Mouse (Mus musculus): Measurements from ENCODE around the gene Pacsin2.
"Not testable (repeated sequence)": the region's sequence is repeated elsewhere in the genome, so short reads cannot be mapped to it uniquely, and the experiment has no call there.

Gene Pacsin2

DNA sequence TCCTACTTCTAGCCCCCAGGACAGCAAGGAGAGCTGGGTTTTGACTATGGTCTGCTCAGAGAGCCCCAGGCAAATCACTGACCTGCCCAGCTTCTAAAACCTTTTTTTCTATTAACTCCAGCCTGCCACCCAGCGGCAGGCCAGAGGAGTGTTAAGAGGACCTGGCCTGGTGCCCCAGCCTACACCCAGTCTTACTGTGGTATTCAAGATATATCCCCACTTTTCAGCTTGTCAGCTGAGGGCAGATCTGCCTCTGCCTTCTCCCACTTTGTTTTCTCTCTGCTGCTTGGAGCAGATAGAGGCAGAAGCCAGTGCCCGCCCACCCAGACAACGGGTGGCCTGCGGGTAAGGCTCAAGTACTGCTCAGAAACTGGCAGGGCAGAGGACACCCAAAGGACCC lies 89.3 kb downstream of the Pacsin2 start:
- peak; percentile 64 for DNase-seq (ENCODE audit: low read depth, low spot score)

DNA sequence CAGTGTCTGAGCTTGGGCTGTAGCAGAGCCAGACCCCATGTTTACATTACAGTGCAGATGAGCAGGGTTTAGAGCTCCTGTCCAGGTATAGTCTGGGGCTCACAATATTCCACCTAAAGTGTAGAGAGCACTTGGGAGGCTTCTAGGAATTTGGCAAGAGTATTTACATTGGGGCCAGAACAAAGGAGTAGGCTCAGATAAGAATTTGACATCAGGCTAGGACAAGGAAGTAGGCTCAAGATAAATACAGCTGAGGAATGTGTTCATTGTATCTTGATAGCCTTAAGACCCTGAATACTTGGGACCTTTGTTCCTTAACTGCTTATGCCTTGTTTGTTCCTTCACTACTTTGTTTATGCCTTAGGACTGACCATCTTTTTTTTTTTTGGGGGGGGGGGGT lies 90.3 kb downstream of the Pacsin2 start:
- no peak for DNase-seq (ENCODE audit: low read depth, low spot score)

DNA sequence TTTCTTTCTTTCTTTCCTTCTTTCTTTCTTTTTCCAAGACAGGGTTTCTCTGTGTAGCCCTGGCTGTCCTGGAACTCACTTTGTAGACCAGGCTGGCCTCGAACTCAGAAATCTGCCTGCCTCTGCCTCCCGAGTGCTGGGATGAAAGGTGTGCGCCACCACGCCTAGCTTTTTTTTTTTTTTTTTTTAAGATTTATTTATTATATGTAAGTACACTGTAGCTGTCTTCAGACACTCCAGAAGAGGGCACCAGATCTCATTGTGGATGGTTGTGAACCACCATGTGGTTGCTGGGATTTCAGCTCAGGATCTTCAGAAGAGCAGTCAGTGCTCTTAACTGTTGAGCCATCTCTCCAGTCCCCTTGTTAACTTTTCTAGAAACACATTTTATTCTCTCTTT lies 95.7 kb downstream of the Pacsin2 start:
- not testable (repeated sequence) for DNase-seq (ENCODE audit: low read depth, low spot score)

DNA sequence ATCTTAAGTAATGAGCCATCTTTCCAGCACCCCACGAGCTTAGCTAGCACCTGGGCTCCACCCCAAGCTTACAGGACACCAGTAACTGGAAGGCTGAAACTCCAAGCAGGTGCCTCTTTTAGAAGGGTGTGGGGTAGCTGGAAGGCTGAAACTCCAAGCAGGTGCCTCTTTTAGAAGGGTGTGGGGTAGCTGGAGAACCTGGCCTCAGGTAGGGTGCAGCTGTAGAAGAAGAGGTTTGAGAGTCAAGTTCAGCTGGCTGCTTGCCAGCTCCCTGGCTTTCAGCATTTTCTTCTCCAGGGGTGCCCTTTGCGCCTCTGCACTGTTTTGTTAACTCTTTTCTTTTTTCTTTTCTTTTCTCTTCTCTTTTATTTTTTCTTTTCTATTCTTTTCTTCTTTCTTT lies 96.1 kb downstream of the Pacsin2 start:
- DNase-seq (ENCODE audit: low read depth, low spot score): no peak

DNA sequence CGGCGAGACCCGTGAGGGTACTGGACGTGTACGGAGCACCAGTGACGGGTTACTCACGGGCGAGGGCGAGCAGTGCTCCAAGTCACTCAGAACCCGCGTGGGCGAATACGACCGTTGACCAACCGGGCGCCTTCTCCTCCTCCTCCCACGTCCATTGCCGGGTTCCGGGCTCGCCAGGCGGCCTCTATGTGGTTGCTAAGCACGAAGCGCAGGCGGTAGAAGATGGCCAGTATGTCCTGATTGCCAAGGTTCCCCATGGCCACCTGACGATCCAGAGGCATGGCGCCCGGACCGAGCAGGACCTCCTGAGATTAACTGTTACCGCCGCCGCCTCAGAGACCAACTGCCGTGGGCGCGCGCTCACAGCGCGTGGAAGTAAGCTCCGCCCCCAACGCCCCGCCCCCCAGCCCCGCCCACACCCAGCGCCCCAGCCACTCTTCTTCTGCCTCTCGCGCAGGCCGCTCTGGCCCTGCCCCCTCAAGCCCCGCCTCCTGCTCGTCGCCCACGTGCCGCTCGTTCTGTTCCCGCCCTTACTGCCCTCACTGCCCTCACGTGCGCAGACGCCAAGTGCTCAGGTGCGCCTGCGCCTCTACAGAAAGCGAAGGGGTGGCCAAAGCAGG lies 97.4 kb downstream of the Pacsin2 start:
- DNase-seq (ENCODE audit: low read depth, low spot score): peak; percentile 84

DNA sequence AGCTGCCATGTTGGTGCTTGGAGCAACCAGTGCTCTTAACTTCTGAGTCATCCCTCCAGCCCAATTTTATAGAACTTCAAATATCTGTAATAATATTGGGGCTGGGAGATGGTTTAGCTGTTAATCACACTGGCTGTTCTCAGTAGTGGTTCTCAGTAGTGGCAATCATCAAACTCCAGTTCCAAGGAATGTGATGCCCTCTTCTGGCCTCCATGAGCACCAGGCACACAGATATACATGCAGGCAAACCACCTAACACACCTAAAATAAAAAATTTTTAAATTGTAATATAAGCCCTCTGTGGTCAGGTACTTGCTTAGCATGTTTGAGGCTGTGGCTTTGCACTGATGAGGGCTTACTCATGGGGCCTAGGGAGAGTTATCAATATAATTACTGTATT lies 98.7 kb downstream of the Pacsin2 start:
- no peak for DNase-seq (ENCODE audit: low read depth, low spot score)

DNA sequence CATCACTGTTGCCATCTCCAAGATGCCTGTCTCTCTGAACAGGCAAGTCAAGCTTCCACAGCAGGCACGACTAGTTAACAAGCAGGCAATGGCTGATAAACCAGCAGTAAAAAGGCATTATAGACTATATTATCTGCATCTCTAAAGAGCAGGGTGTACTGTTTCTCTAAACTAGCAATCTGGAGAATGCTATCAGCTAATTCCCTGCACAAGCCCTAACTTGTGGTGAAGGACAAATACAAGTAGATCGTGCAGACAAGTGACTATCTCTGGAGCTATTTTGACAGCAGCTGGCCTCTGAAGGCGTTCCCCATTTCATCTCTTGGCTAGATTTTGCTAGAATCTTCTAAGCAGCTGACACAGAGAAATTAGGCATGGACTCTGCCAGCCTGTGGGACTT lies 100.2 kb downstream of the Pacsin2 start:
- DNase-seq (ENCODE audit: low read depth, low spot score): peak; percentile 44

DNA sequence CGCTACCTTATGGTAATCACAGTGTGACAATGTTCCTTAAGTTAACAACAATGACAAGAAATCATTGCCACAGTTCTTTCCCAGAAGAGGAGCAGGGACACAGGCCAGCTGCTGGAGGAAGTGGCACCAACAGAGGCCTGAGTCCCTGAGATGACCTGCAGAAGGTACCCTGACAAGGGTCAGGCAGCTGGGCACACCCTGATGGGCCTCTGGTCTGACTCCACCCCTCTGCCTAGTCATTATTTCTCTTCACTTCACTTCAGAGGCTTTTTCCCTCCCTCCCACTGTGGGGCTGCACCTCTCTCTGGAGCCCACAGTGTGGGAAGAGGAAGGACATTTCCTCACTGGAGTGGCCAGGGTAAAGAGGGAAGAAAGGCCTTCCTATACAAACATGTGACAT lies 101.6 kb downstream of the Pacsin2 start:
- not testable (repeated sequence) for DNase-seq (ENCODE audit: low read depth, low spot score)

DNA sequence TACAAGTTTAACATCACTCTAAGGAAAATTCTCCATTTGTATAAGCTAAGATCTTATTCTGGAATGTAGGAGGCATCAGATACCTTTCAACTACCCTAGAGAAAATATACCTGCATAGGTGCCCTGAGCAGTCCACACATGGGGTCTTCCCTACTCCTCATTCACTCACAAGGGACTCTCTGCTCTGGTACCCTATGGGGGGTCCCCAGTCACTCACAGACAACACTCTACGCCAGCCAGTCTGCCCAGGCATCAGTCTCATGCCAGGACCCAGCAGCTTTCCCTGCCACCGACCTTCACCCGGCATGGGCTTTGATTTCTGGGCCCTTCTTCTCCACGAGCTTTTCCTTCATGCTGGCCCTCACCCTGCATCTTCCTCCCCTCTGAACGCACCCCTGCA lies 103.5 kb downstream of the Pacsin2 start:
- not testable (repeated sequence) for DNase-seq (ENCODE audit: low read depth, low spot score)

DNA sequence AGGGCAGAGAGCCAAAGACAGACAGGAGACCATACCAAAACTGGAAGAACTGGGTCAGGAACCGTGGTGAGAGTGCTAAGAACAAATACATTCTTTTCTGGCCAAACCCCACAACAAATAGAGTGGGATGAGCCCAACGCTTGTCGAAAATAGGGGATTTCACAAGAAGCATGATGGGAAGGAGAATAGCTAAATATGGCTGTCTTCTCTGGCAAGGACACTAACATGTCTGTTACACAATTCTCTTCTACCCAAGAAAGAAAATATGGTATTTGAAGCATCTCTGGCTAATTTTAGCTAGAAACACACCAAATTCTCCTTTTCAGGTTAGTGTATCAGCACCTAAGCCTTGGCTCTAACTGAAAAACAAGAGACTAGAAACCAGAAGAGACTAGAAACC lies 104.3 kb downstream of the Pacsin2 start:
- DNase-seq (ENCODE audit: low read depth, low spot score): peak; percentile 46

DNA sequence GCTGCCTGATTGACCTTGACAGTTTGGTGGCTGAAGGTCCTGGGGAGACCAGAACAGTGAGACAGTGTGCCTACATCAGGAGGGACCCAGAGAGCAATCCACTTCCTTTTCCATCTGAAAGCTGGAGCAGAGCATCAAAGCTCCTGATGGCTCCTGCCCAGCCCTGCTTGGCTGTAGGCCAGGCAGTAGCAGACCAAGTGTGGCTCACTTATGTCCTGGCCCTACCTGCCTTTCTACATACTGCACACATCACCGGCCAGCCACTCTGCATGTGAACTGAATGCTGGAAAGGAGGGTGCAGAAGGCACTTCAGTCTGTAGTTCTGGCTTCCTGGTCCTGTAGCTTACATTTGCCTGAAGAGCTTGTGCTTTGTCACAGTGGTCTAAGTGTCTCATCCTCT lies 105.9 kb downstream of the Pacsin2 start:
- DNase-seq (ENCODE audit: low read depth, low spot score): no peak

DNA sequence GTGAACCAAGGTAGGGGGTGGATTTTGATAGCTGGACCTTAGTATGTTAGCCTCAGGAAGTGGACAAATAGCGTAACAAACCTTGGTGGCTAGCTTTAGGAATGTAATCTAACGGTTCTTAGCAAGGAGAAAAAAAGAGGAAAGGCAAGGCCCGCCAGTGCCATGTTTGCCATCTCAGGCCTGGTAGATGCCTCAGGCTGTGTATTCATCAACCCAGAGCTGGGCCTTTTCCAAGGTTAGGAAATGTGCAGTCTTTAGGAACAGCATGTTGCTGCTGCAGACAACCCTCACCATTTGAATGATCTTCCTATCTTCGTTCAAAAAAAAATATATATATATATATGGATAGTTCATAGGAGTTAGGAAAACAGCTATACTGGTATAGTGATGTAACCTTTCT lies 112.9 kb downstream of the Pacsin2 start:
- no peak for DNase-seq (ENCODE audit: low read depth, low spot score)

DNA sequence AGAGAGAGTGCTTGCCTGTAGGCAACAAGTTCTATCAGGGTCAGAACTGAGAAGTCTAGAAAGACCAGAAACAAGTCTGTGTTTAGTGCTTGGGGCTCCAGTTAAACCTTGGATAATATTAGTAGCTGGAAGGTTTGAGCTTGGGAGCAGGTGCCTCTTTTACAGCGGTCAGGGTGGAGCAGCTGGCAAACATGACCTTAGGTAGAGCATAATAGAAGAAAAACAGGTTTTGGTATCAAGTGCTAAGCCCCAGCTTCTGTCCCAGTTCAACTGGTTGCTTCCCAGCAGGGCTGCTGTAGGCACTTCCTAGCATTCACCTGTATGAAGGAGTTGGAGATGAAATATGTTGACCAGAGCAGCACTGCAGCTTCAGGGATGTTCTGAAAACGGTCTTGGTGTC lies 113.5 kb downstream of the Pacsin2 start:
- DNase-seq (ENCODE audit: low read depth, low spot score): no peak

DNA sequence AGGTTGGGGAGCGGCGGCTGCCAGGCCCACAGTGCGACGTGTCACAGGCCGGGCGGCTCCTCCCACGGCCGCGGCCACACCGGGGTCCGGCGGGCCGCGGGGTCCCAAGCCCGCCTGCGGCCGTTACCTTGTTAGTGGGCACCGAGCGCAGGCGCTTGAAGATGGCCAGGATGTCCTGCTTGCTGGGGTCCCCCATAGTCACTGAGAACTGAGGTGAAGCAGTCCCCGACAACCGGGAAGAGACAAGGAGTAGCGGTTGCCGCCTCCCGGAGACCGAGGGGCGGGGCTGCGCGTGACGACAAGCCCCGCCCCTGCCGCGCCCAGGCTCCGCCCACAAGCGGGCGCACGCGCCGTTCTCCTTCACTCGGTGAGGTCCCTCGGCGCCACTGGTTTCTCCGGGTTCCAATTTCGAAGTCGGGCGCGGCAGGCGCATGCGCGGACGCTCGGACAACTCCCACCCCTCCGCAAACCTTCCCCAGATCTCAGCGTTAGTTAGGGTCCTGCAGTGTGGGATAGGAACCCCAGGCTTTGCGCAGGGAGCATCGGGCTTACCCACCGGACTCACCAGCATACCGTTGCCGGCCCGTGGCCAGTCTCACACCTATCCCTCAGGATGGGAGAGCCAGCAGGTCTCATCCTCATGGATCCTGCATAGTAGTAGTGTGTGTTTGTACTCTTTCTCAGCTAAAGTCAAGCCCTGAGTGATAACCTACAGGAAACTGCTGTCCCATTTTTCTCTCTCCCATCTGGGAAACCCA lies 114.3 kb downstream of the Pacsin2 start, which contains the start of gene Arfgap3:
Gene Arfgap3, minus strand, starts transcription at position 294 of the 758 bp plus-strand sequence.
- DNase-seq (ENCODE audit: low read depth, low spot score): peak; percentile 96

DNA sequence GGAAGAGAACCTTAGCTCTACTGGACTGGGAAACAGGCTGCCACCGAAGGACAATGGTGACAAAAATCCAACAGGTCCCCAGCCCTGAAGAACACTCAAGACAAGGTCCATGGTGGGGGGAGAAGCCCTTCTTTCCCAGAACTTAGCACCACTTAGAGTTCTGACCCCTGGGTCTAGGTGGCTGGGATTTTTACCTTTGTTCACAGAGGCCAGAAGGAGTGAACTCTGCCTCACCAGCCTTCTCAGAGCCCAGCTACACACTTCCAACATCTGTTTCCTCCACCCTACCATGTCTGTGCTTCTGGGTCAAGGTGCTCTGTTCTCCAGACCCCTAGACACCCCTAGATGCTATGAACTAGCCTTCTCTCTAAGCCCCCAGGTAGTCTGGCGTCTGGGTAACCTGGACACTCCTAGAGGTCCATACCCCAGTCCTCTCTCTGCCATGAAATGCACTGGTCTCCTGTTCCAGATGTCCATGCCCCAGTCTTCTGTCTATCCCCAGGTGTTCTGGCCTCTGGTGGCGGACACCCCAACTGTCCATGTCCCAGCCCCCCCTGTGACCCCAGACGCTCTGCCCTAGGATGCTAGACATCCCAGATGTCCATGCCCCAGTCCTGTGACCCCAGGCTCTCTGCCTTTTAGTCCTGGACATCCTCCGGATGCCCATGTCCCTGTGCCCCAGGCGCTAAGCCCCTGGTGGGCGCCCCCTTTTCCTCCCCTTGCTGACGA lies 115.0 kb downstream of the Pacsin2 start:
- DNase-seq (ENCODE audit: low read depth, low spot score): no peak

DNA sequence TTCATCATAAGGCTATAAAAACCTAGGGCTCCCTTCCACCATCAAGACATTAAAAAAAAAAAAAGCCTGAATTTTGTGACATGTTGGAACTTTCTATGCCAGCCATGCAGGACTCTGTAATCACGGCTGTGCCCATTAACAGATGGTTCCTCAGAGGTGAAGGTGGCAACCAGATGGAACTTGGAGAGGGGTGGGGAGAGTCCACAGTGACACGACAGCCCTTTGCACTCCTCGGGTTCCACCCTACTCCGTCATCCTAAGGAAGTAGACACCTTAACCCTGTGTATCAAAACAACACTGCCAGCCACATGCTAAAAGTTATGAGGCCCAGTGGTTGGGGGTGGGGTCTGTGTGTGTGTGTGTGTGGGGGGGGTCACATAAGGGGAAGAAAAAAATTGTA lies 115.7 kb downstream of the Pacsin2 start:
- DNase-seq (ENCODE audit: low read depth, low spot score): peak; percentile 71

DNA sequence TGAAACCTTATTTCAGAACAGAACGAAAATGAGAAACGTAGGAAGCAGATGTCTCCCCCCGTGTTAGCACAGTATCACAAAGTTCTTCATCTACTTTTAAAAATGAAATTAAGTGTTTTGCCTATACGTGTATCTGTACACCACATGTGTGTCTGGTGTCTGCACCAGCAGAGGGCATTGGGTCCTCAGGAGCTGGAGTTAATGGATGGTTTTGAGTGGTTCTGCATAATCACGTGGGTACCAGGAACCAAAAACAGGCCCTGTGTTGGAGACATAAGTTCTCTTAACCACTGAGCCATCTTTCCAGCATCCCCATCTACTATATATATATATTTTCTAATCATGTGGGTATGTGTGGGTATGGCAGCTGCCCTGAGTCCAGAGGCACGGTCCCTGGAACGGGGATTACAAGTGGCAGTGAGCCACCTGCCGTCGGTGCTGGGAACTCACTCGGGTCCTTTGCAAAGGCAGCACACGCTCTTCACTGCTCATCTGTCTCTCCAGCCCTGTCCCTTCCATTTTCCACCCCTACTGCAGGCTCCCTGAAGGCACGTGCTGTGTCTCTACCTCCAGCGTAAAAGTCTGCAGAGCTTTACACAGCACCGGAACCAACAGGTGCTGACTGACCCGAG lies 118.4 kb downstream of the Pacsin2 start:
- no peak for DNase-seq (ENCODE audit: low read depth, low spot score)

DNA sequence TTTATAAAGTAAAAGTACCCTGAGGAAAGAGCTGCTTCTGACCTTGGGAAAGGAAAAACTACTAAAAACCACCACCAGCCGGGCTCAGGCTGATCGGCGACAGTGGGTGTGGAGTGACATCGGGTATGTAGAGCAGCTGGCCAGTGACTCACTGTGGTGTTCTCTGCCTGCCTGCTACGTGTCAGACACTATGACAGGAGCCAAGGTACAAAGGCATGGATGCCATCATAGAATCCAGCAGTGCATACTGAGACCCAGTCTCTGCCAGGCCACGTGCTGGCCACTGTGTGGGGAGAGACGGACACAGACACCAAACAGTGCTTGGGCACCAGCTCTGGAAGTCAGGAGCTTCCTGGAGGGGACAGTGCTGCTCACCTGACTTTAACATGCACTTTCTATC lies 119.5 kb downstream of the Pacsin2 start:
- peak; percentile 77 for DNase-seq (ENCODE audit: low read depth, low spot score)

DNA sequence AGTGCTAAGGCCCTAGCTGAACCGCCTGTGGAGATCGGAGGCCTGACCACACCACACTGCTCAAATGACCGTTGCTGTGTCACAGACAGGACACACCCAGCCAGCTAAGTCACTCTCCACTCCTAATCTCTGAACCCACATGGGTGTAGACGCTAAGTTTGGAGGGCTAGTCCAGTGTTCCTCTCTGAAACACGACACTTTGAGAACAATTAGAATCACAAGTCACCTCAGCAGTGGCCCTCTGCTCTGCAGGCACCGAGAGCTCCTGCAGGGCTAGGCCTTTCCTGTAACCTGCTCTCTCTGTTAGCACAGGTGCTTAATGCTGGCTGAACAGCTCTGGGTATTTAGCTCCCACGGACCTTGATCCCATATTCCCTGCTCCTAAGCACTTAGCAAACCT lies 120.2 kb downstream of the Pacsin2 start:
- no peak for DNase-seq (ENCODE audit: low read depth, low spot score)

DNA sequence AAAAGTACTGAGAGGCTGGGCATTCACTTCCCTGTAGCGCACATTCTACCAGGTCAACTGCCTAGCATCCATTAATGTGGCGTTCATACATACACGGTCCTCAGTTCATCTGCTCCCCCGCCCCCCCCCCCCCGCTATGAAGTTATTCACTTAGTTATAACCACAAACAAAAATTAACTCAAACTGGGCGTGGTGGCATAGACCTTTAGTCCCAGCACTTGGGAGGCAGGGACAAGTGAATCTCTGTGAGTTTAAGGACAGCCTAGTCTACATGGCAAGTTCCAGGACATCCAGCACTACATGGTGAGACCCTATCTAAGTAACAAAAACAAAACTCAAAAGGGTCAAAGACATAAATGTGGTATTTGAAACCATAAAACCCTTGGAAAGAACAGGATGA lies 125.5 kb downstream of the Pacsin2 start:
- no peak for DNase-seq (ENCODE audit: low read depth, low spot score)

DNA sequence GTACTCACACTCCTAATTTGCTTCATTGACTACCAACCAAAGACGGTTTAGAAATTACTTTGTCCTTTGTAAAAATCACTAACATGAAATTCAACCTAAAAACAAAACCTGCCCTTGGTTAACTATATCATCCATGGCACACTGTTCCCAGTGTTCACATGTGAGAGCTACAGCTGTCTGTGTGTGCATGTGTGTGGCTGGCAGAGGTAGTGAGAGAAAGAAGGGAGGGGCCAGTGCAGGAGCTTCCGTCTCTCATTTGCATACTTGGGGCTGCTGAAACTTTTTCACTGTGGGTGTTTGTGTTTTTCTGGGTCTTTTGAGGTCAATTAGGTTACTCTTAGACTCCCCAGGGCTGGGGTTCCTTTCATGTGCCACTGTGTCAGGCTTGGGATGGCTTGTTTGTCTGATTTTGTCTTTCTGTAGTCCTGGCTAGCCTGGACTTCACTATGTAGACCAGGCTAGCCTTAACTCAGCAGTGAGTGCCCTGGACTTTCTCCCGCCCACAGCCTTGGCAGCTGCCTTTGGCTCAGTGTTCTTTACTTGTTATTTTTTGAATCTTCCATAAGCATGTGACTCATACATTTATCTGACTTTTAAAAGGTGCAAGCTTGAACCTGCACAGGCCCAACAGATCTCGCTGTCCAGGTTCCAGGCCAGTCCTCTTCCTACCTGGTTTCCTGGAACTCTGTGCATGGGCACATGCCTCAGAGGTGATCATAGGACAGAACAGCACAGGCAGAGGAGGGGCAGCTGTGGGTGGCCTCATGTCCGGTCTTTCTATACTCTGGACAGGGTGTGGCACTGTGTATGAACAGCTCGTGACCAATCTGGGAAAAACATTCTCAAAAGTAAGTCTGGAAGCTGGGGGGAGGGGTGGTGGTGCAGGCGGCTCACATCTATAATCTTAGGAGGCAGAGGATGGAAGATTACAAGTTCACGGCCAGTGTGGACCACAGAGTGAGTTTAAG lies 126.2 kb downstream of the Pacsin2 start:
- no peak for DNase-seq (ENCODE audit: low read depth, low spot score)

Measured in brain, adult 2 months (tissue).